Mouse (Mus musculus) MEL (cell line): ENCODE data around the gene Tnni2.

ENCODE experiments used
- CTCF ChIP-seq, 3 experiments: IDR thresholded peaks in 2 of 3; conservative IDR thresholded peaks in 1 of 3; 2 replicates each; pipeline ENCODE4 v1.5.1; 2011 to 2012; ENCODE audit warnings: low read length in 3 of 3, low read depth in 2 of 3, mild to moderate bottlenecking in 2 of 3, improper control_type of control experiment in 1 of 3, inconsistent platforms in 1 of 3, mixed read lengths in 1 of 3, moderate library complexity in 1 of 3; ENCODE audit not compliant: control insufficient read depth in 1 of 3, insufficient read depth in 1 of 3, poor library complexity in 1 of 3, severe bottlenecking in 1 of 3
- EP300 ChIP-seq, 2 experiments: IDR thresholded peaks; 2 replicates each; pipeline ENCODE4 v1.6.1; 2011; ENCODE audit warnings: improper control_type of control experiment in 2 of 2, low read length in 2 of 2, low read depth in 1 of 2, mild to moderate bottlenecking in 1 of 2
- GATA1 ChIP-seq: IDR thresholded peaks from 2 replicates; pipeline ENCODE4 v1.6.1; 2011; ENCODE audit warnings: low read depth, low read length, improper control_type of control experiment
- POLR2A ChIP-seq, 2 experiments: IDR thresholded peaks; 2 replicates each; pipeline ENCODE4 v1.6.1; 2011 to 2012; ENCODE audit warnings: low read length in 2 of 2, mild to moderate bottlenecking in 2 of 2, control low read depth in 1 of 2, improper control_type of control experiment in 1 of 2, low read depth in 1 of 2, moderate library complexity in 1 of 2; ENCODE audit not compliant: control insufficient read depth in 1 of 2, insufficient read depth in 1 of 2, poor library complexity in 1 of 2
- SIN3A ChIP-seq: IDR thresholded peaks from 2 replicates; pipeline ENCODE4 v1.6.1; 2012; ENCODE audit warnings: low read length, improper control_type of control experiment, inconsistent platforms

GRCm38 (mm10) chr7:142430160-142430678, 11.4 kb upstream of the Tnni2 start:
- TF ChIP-seq EP300 (IDR thresholded peaks at IDR 0.05; ENCODE audit: low read depth in 1 of 2, low read length in 2 of 2) (no peak), SIN3A (no peak), POLR2A (IDR thresholded peaks at IDR 0.05; ENCODE audit: control insufficient read depth in 1 of 2, insufficient read depth in 1 of 2, low read depth in 1 of 2, low read length in 2 of 2, poor library complexity in 1 of 2) (no peak), GATA1 (no peak), CTCF (IDR thresholded peaks at IDR 0.05 in 2 of 3, conservative IDR thresholded peaks at IDR 0.05 in 1 of 3; ENCODE audit: control insufficient read depth in 1 of 3, insufficient read depth in 1 of 3, low read depth in 2 of 3, low read length in 3 of 3, poor library complexity in 1 of 3, severe bottlenecking in 1 of 3) (no peak)
